38 mouse cellular contexts compared by ENCODE assay signal in genomic region chr17:53854992-53855391, GRCm38 (mm10). TPM values are rescaled to one million over a fixed set of nuclear protein-coding genes. Genes with fewer than 3 reads are reported as not detected.
"Had no signal": no experiment of that assay in that cellular context is flagged by ENCODE, and none has a peak within 500 bp of the region (broad histone marks: within the 10 kb centered on the region; RNA-seq: fewer than 3 reads in every experiment).

No protein-coding gene starts in this region.

- H3K36me3 ChIP-seq: embryonic facial prominence, embryonic 10.5 days; embryonic facial prominence, embryonic 12.5 days; embryonic facial prominence, embryonic 13.5 days; embryonic facial prominence, embryonic 15.5 days; forebrain, embryonic 10.5 days; forebrain, embryonic 12.5 days; forebrain, embryonic 15.5 days had no signal

- H3K9me3 ChIP-seq: embryonic facial prominence, embryonic 10.5 days; embryonic facial prominence, embryonic 12.5 days; embryonic facial prominence, embryonic 13.5 days; embryonic facial prominence, embryonic 15.5 days; forebrain, embryonic 10.5 days; forebrain, embryonic 12.5 days; forebrain, embryonic 13.5 days; forebrain, embryonic 15.5 days had no signal

- ATAC-seq: forebrain, embryonic 13.5 days; forebrain, embryonic 14.5 days; forebrain, embryonic 15.5 days; forebrain, embryonic 16.5 days; forebrain, postnatal 0 days had no signal

- H3K27me3 ChIP-seq: embryonic facial prominence, embryonic 12.5 days; embryonic facial prominence, embryonic 13.5 days; embryonic facial prominence, embryonic 15.5 days; forebrain, embryonic 12.5 days; forebrain, embryonic 13.5 days; forebrain, embryonic 15.5 days had no signal

- H3K4me2 ChIP-seq: embryonic facial prominence, embryonic 12.5 days; embryonic facial prominence, embryonic 13.5 days; embryonic facial prominence, embryonic 15.5 days; forebrain, embryonic 12.5 days; forebrain, embryonic 13.5 days; forebrain, embryonic 15.5 days had no signal

- H3K27ac ChIP-seq: embryonic facial prominence, embryonic 10.5 days; embryonic facial prominence, embryonic 12.5 days; embryonic facial prominence, embryonic 13.5 days; embryonic facial prominence, embryonic 15.5 days; forebrain, embryonic 10.5 days; forebrain, embryonic 12.5 days; forebrain, embryonic 13.5 days; forebrain, embryonic 15.5 days; gastrocnemius, adult 2 months; heart, adult 2 months had no signal

- H3K4me1 ChIP-seq: embryonic facial prominence, embryonic 10.5 days; embryonic facial prominence, embryonic 12.5 days; embryonic facial prominence, embryonic 13.5 days; embryonic facial prominence, embryonic 15.5 days; forebrain, embryonic 10.5 days; forebrain, embryonic 12.5 days; forebrain, embryonic 13.5 days; forebrain, embryonic 15.5 days had no signal

- H3K9ac ChIP-seq: embryonic facial prominence, embryonic 12.5 days; embryonic facial prominence, embryonic 13.5 days; embryonic facial prominence, embryonic 15.5 days; forebrain, embryonic 12.5 days; forebrain, embryonic 13.5 days; forebrain, embryonic 15.5 days; forebrain, postnatal 0 days had no signal

- DNase-seq: cerebellum, adult 8-10 months; cerebellum, adult 9-10 months; cerebellum, adult 9-11 months; cerebellum, postnatal 10 days; cerebellum, postnatal 14 days; cerebellum, postnatal 25 days; cerebellum, postnatal 36 days; embryo, embryonic 11 days; forebrain, postnatal 0 days; gastrocnemius, adult 2 months; gastrocnemius, postnatal 10 days; gastrocnemius, postnatal 14 days; gastrocnemius, postnatal 25 days; gastrocnemius, postnatal 36 days; heart, adult 11 months; heart, adult 18-20 months; heart, adult 2 months had no signal

- H3K4me3 ChIP-seq: embryonic facial prominence, embryonic 10.5 days; embryonic facial prominence, embryonic 12.5 days; embryonic facial prominence, embryonic 13.5 days; embryonic facial prominence, embryonic 15.5 days; erythroblast, embryonic 14.5 days; forebrain, embryonic 10.5 days; forebrain, embryonic 12.5 days; forebrain, embryonic 13.5 days; forebrain, embryonic 15.5 days; gastrocnemius, adult 2 months; heart, adult 2 months had no signal

RNA-seq across cellular contexts. Expression of gene Sult1c2, which starts 8.9 kb away (rescaled TPM):
- total RNA-seq: common myeloid progenitor, adult 5-6 weeks; forebrain, postnatal 0 days; gastrocnemius, adult 18-20 months; gastrocnemius, adult 2 months; gastrocnemius, adult 8-10 months; gastrocnemius, postnatal 10 days; gastrocnemius, postnatal 14 days; gastrocnemius, postnatal 25 days; gastrocnemius, postnatal 36 days; gastrocnemius, postnatal 4 days; granulocyte monocyte progenitor cell, adult 5-6 weeks; heart, adult 18-20 months; heart, adult 2 months had no signal
- polyA plus RNA-seq: cortical plate, adult 2 months; embryonic facial prominence, embryonic 10.5 days; embryonic facial prominence, embryonic 11.5 days; embryonic facial prominence, embryonic 12.5 days; embryonic facial prominence, embryonic 13.5 days; embryonic facial prominence, embryonic 14.5 days; embryonic facial prominence, embryonic 15.5 days; erythroblast, embryonic 14.5 days; forebrain, embryonic 10.5 days; forebrain, embryonic 11.5 days; forebrain, embryonic 12.5 days; forebrain, embryonic 13.5 days; forebrain, embryonic 14.5 days; forebrain, embryonic 15.5 days; forebrain, embryonic 16.5 days; forebrain, postnatal 0 days; frontal cortex, adult 2 months; heart, adult 2 months had no signal
